Mouse (Mus musculus): ENCODE data around the gene Kpna7. TPM values are rescaled to one million over a fixed set of nuclear protein-coding genes. Genes with fewer than 3 reads are reported as not detected.

The Kpna7 gene
- polyA plus RNA-seq, 1 experiment from 2014 or later: 0.17 TPM

- H3K27ac ChIP-seq (replicated peaks): no peak overlapping the region
- no peak overlapping the region for H3K4me2 ChIP-seq (replicated peaks; ENCODE audit: low read depth)
- H3K9ac ChIP-seq (ENCODE audit: low read length): no peak overlapping the region
- H3K27me3 ChIP-seq (ENCODE audit: control insufficient read depth, insufficient read depth, low read length): no peaks in the 10 kb centered on the region
- TF ChIP-seq CTCF (IDR thresholded peaks at IDR 0.05; ENCODE audit: low read depth): no peak
- no peak for TF ChIP-seq EP300 (optimal IDR thresholded peaks at IDR 0.05)
- 89% methylated on average over 13 of the region's 13 CpGs for WGBS
- peaks cover 3% of the 10 kb centered on the region; the same call in 1 of the 2 replicates for H3K9me3 ChIP-seq (ENCODE audit: control insufficient read depth, low read length)
- ATAC-seq (ENCODE audit: low FRiP score, low TSS enrichment) (no peak), DNase-seq (ENCODE audit: low spot score) (no peak)
- no peaks in the 10 kb centered on the region for H3K4me1 ChIP-seq (replicated peaks; ENCODE audit: control insufficient read depth, insufficient read depth)
- H3K36me3 ChIP-seq (ENCODE audit: control insufficient read depth, insufficient read depth, low read length): no peaks in the 10 kb centered on the region
- no peak overlapping the region for H3K4me3 ChIP-seq (ENCODE audit: low read depth, low read length)
These were observed 96.3 kb downstream of the Kpna7 start for GRCm38 (mm10) chr5:144987561-144987960.

- ATAC-seq (ENCODE audit: low FRiP score, low TSS enrichment) (no peak), DNase-seq (ENCODE audit: low spot score) (no peak)
- H3K27ac ChIP-seq (replicated peaks): no peak overlapping the region
- WGBS: 95% methylated on average over 5 of the region's 5 CpGs
- H3K27me3 ChIP-seq (ENCODE audit: control insufficient read depth, insufficient read depth, low read length): no peaks in the 10 kb centered on the region
- H3K9me3 ChIP-seq (ENCODE audit: control insufficient read depth, low read length): peaks cover 3% of the 10 kb centered on the region; the same call in 1 of the 2 replicates
- H3K4me1 ChIP-seq (replicated peaks; ENCODE audit: control insufficient read depth, insufficient read depth): no peaks in the 10 kb centered on the region
- H3K36me3 ChIP-seq (ENCODE audit: control insufficient read depth, insufficient read depth, low read length): no peaks in the 10 kb centered on the region
- H3K9ac ChIP-seq (ENCODE audit: low read length): no peak overlapping the region
- H3K4me3 ChIP-seq (ENCODE audit: low read depth, low read length): no peak overlapping the region
- TF ChIP-seq EP300 (optimal IDR thresholded peaks at IDR 0.05) (no peak), CTCF (IDR thresholded peaks at IDR 0.05; ENCODE audit: low read depth) (peak; percentile 53)
- no peak overlapping the region for H3K4me2 ChIP-seq (replicated peaks; ENCODE audit: low read depth)
These were observed 99.0 kb downstream of the Kpna7 start for GRCm38 (mm10) chr5:144984839-144985238.

- Histone ChIP-seq H3K4me2 (replicated peaks; ENCODE audit: low read depth) (no peak overlapping the region), H3K4me1 (replicated peaks; ENCODE audit: control insufficient read depth, insufficient read depth) (no peaks in the 10 kb centered on the region), H3K9me3 (ENCODE audit: control insufficient read depth, low read length) (peaks cover 3% of the 10 kb centered on the region; the same call in 1 of the 2 replicates), H3K27me3 (ENCODE audit: control insufficient read depth, insufficient read depth, low read length) (no peaks in the 10 kb centered on the region), H3K4me3 (ENCODE audit: low read depth, low read length) (no peak overlapping the region), H3K27ac (replicated peaks) (no peak overlapping the region), H3K9ac (ENCODE audit: low read length) (no peak overlapping the region), H3K36me3 (ENCODE audit: control insufficient read depth, insufficient read depth, low read length) (no peaks in the 10 kb centered on the region)
- ATAC-seq (ENCODE audit: low FRiP score, low TSS enrichment) (no peak), DNase-seq (ENCODE audit: low spot score) (no peak)
- WGBS: 94% methylated on average over 3 of the region's 3 CpGs
- TF ChIP-seq EP300 (optimal IDR thresholded peaks at IDR 0.05) (no peak), CTCF (IDR thresholded peaks at IDR 0.05; ENCODE audit: low read depth) (peak; percentile 52)
These were observed 100.6 kb downstream of the Kpna7 start for GRCm38 (mm10) chr5:144983227-144983626.

GRCm38 (mm10) chr5:144979110-144979509 is 104.7 kb downstream of the Kpna7 start:
- WGBS: 60% methylated on average over 6 of the region's 6 CpGs
- Histone ChIP-seq H3K9me3 (ENCODE audit: control insufficient read depth, low read length) (no peaks in the 10 kb centered on the region), H3K27ac (replicated peaks) (peak overlapping the region; percentile 74), H3K27me3 (ENCODE audit: control insufficient read depth, insufficient read depth, low read length) (no peaks in the 10 kb centered on the region), H3K4me3 (ENCODE audit: low read depth, low read length) (no peak overlapping the region), H3K36me3 (ENCODE audit: control insufficient read depth, insufficient read depth, low read length) (no peaks in the 10 kb centered on the region), H3K9ac (ENCODE audit: low read length) (no peak overlapping the region), H3K4me1 (replicated peaks; ENCODE audit: control insufficient read depth, insufficient read depth) (no peaks in the 10 kb centered on the region), H3K4me2 (replicated peaks; ENCODE audit: low read depth) (no peak overlapping the region)
- DNase-seq (ENCODE audit: low spot score): peak; percentile 47
- no peak for TF ChIP-seq CTCF (IDR thresholded peaks at IDR 0.05; ENCODE audit: low read depth)
- no peak for TF ChIP-seq EP300 (optimal IDR thresholded peaks at IDR 0.05)
- ATAC-seq (ENCODE audit: low FRiP score, low TSS enrichment): peak; percentile 69

- no peak overlapping the region for H3K4me2 ChIP-seq (replicated peaks; ENCODE audit: low read depth)
- H3K9me3 ChIP-seq (ENCODE audit: control insufficient read depth, low read length): no peaks in the 10 kb centered on the region
- no peaks in the 10 kb centered on the region for H3K36me3 ChIP-seq (ENCODE audit: control insufficient read depth, insufficient read depth, low read length)
- peak; percentile 87 for ATAC-seq (ENCODE audit: low FRiP score, low TSS enrichment)
- peak; percentile 93 for DNase-seq (ENCODE audit: low spot score)
- H3K4me3 ChIP-seq (ENCODE audit: low read depth, low read length): no peak overlapping the region
- 36% methylated on average over 10 of the region's 10 CpGs for WGBS
- no peak for TF ChIP-seq CTCF (IDR thresholded peaks at IDR 0.05; ENCODE audit: low read depth)
- no peak for TF ChIP-seq EP300 (optimal IDR thresholded peaks at IDR 0.05)
- no peaks in the 10 kb centered on the region for H3K27me3 ChIP-seq (ENCODE audit: control insufficient read depth, insufficient read depth, low read length)
- H3K9ac ChIP-seq (ENCODE audit: low read length): no peak overlapping the region
- no peaks in the 10 kb centered on the region for H3K4me1 ChIP-seq (replicated peaks; ENCODE audit: control insufficient read depth, insufficient read depth)
- peak overlapping the region; percentile 74 for H3K27ac ChIP-seq (replicated peaks)
These were observed 105.2 kb downstream of the Kpna7 start for GRCm38 (mm10) chr5:144978533-144979107.

- Histone ChIP-seq H3K27me3 (ENCODE audit: control insufficient read depth, insufficient read depth, low read length) (no peaks in the 10 kb centered on the region), H3K4me3 (ENCODE audit: low read depth, low read length) (no peak overlapping the region), H3K9ac (ENCODE audit: low read length) (no peak overlapping the region), H3K4me2 (replicated peaks; ENCODE audit: low read depth) (no peak overlapping the region), H3K36me3 (ENCODE audit: control insufficient read depth, insufficient read depth, low read length) (no peaks in the 10 kb centered on the region), H3K27ac (replicated peaks) (no peak overlapping the region), H3K4me1 (replicated peaks; ENCODE audit: control insufficient read depth, insufficient read depth) (no peaks in the 10 kb centered on the region), H3K9me3 (ENCODE audit: control insufficient read depth, low read length) (no peaks in the 10 kb centered on the region)
- WGBS: 81% methylated on average over 3 of the region's 3 CpGs
- DNase-seq (ENCODE audit: low spot score) (no peak), ATAC-seq (ENCODE audit: low FRiP score, low TSS enrichment) (no peak)
- TF ChIP-seq EP300 (optimal IDR thresholded peaks at IDR 0.05): no peak
- peak; percentile 56 for TF ChIP-seq CTCF (IDR thresholded peaks at IDR 0.05; ENCODE audit: low read depth)
These were observed 112.6 kb downstream of the Kpna7 start for GRCm38 (mm10) chr5:144971266-144971665.
